Mouse (Mus musculus) lung, embryonic 15.5 days (tissue): ENCODE measurements around the gene Bsg. TPM values are rescaled to one million over a fixed set of nuclear protein-coding genes. Genes with fewer than 3 reads are reported as not detected.
"Not testable (repeated sequence)": the region's sequence is repeated elsewhere in the genome, so short reads cannot be mapped to it uniquely, and the experiment has no call there.

Experiments used
- ATAC-seq: fragments of 200-750 bp; cut with Nextera tagmentation; 2 replicates; pipeline ENCODE4 v1.8.0; 2017; ENCODE audit warnings: moderate number of reproducible peaks, borderline replicate concordance; ENCODE audit not compliant: low FRiP score, low TSS enrichment; ENCODE audit errors: extremely low read depth
- H3K27ac ChIP-seq: fragments of 300-500 bp; sonication (generic); 2 replicates; pipeline ENCODE4 v1.5.1; 2015; ENCODE audit warnings: moderate library complexity, mild to moderate bottlenecking, inconsistent platforms
- H3K27me3 ChIP-seq: fragments of 300-500 bp; sonication (generic); 2 replicates; pipeline ENCODE4 v1.6.1; 2015; ENCODE audit warnings: inconsistent platforms
- H3K36me3 ChIP-seq: fragments of 300-500 bp; sonication (generic); 2 replicates; pipeline ENCODE4 v1.6.1; 2015; ENCODE audit warnings: inconsistent platforms
- H3K4me1 ChIP-seq: fragments of 300-500 bp; sonication (generic); 2 replicates; pipeline ENCODE4 v1.6.1; 2015; ENCODE audit warnings: inconsistent platforms
- H3K4me2 ChIP-seq: fragments of 300-500 bp; sonication (generic); 2 replicates; pipeline ENCODE4 v1.6.1; 2015; ENCODE audit warnings: inconsistent platforms, mild to moderate bottlenecking, moderate library complexity
- H3K4me3 ChIP-seq: fragments of 300-500 bp; sonication (generic); 2 replicates; pipeline ENCODE4 v1.5.1; 2015; ENCODE audit warnings: mild to moderate bottlenecking, inconsistent platforms
- H3K9ac ChIP-seq: fragments of 300-500 bp; sonication (generic); 2 replicates; pipeline ENCODE4 v1.6.1; 2015; ENCODE audit warnings: inconsistent platforms
- H3K9me3 ChIP-seq: fragments of 300-500 bp; sonication (generic); 2 replicates; pipeline ENCODE4 v1.6.1; 2016; ENCODE audit warnings: inconsistent platforms
- WGBS: fragments of 180-500 bp; shearing (Covaris S2); methylation state at CpG from one replicate; pipeline ENCODE4 v1.1.7; 2015; 5-methylcytosine and 5-hydroxymethylcytosine counted together
- polyA plus RNA-seq: library from polyadenylated mRNA; unstranded; fragments of >200 nt; fragmentation: Nextera tagmentation; extraction: Ambion mirVana; gene quantifications from 2 replicates; pipeline ENCODE4 v1.2.1, GENCODE M21; 2015

The Bsg gene
- polyA plus RNA-seq, 1 experiment from 2014 or later = 1,152 TPM

GRCm38 (mm10) chr10:79743161-79743560 is 38.9 kb downstream of the Bsg start:
- H3K27ac ChIP-seq = no peak overlapping the region
- H3K36me3 ChIP-seq = peaks cover 62% of the 10 kb centered on the region
- 89% methylated on average over 11 of the region's 11 CpGs for WGBS

GRCm38 (mm10) chr10:79743650-79744365 is 39.5 kb downstream of the Bsg start:
- no peak overlapping the region for H3K9ac ChIP-seq
- H3K27ac ChIP-seq = no peak overlapping the region
- H3K4me2 ChIP-seq = no peak overlapping the region
- no peaks in the 10 kb centered on the region for H3K27me3 ChIP-seq
- no peak for ATAC-seq
- H3K4me1 ChIP-seq = peaks cover 12% of the 10 kb centered on the region
- peaks cover 15% of the 10 kb centered on the region for H3K9me3 ChIP-seq
- H3K36me3 ChIP-seq = peaks cover 56% of the 10 kb centered on the region
- H3K4me3 ChIP-seq = no peak overlapping the region
- 91% methylated on average over 15 of the region's 15 CpGs for WGBS

More at GRCm38 (mm10) chr10:79743161-79743560, 38.9 kb downstream of the Bsg start:
- H3K27me3 ChIP-seq = no peaks in the 10 kb centered on the region
- no peak overlapping the region for H3K9ac ChIP-seq
- no peak overlapping the region for H3K4me2 ChIP-seq
- H3K4me1 ChIP-seq = peaks cover 12% of the 10 kb centered on the region
- peaks cover 22% of the 10 kb centered on the region for H3K9me3 ChIP-seq
- ATAC-seq = no peak
- no peak overlapping the region for H3K4me3 ChIP-seq

GRCm38 (mm10) chr10:79745411-79745810 is 41.1 kb downstream of the Bsg start:
- Histone ChIP-seq H3K27me3 (no peaks in the 10 kb centered on the region), H3K4me1 (peaks cover 12% of the 10 kb centered on the region), H3K27ac (no peak overlapping the region), H3K36me3 (peaks cover 40% of the 10 kb centered on the region), H3K4me3 (peak overlapping the region; percentile 66; the same call in 1 of the 2 replicates), H3K9ac (no peak overlapping the region), H3K9me3 (no peaks in the 10 kb centered on the region), H3K4me2 (peak overlapping the region; percentile 65)
- 87% methylated on average over 3 of the region's 3 CpGs for WGBS
- no peak for ATAC-seq

- WGBS = 2% methylated on average over 38 of the region's 38 CpGs
- no peak within 1 kb of the TSS for H3K27ac ChIP-seq
- H3K9me3 ChIP-seq = no peaks in the 10 kb centered on the region
- H3K36me3 ChIP-seq = peaks cover 33% of the 10 kb centered on the region
- peak within 1 kb of the TSS; percentile 65 for H3K4me2 ChIP-seq
- H3K4me3 ChIP-seq = peak within 1 kb of the TSS; percentile 66
- peak; percentile 96 for ATAC-seq
- peak within 1 kb of the TSS; percentile 59 for H3K9ac ChIP-seq
- H3K4me1 ChIP-seq = peaks cover 12% of the 10 kb centered on the region
- H3K27me3 ChIP-seq = no peaks in the 10 kb centered on the region
Observed at GRCm38 (mm10) chr10:79745898-79746773, 41.8 kb downstream of the Bsg start, which contains the start of gene Polrmt. TSS of gene Polrmt (minus strand) at chr10:79746581.

- Histone ChIP-seq H3K9ac (peak overlapping the region; percentile 13; the same call in 1 of the 2 replicates), H3K4me3 (peak overlapping the region; percentile 66), H3K27ac (no peak overlapping the region), H3K4me2 (peak overlapping the region; percentile 65), H3K9me3 (no peaks in the 10 kb centered on the region), H3K4me1 (peaks cover 12% of the 10 kb centered on the region), H3K36me3 (peaks cover 26% of the 10 kb centered on the region), H3K27me3 (no peaks in the 10 kb centered on the region)
- peak; percentile 60 for ATAC-seq
- WGBS = 19% methylated on average over 6 of the region's 6 CpGs
Observed at GRCm38 (mm10) chr10:79746774-79747151, 42.5 kb downstream of the Bsg start.

GRCm38 (mm10) chr10:79748496-79748895 is 44.2 kb downstream of the Bsg start:
- Histone ChIP-seq H3K27me3 (no peaks in the 10 kb centered on the region), H3K27ac (no peak overlapping the region), H3K9ac (no peak overlapping the region), H3K4me1 (peaks cover 12% of the 10 kb centered on the region), H3K9me3 (no peaks in the 10 kb centered on the region), H3K4me2 (no peak overlapping the region), H3K4me3 (no peak overlapping the region), H3K36me3 (peaks cover 10% of the 10 kb centered on the region)
- ATAC-seq = no peak
- WGBS = 72% methylated on average over 6 of the region's 6 CpGs

- Histone ChIP-seq H3K9me3 (no peaks in the 10 kb centered on the region), H3K4me3 (peak within 1 kb of the TSS; percentile 22), H3K27ac (no peak within 1 kb of the TSS), H3K4me2 (peak within 1 kb of the TSS; percentile 56), H3K27me3 (no peaks in the 10 kb centered on the region), H3K4me1 (0 out of 2 replicates have a peak, but pooled peaks cover 5% of the 10 kb centered on the region), H3K9ac (0 out of 2 replicates have a peak within 1 kb of the TSS, but pooled peaks have one; percentile 13), H3K36me3 (peaks cover 36% of the 10 kb centered on the region)
- ATAC-seq = peak; percentile 81; the same call in 1 of the 2 replicates
- WGBS = 1% methylated on average over 36 of the region's 36 CpGs
Observed at GRCm38 (mm10) chr10:79754856-79755516, 50.7 kb downstream of the Bsg start, which contains the start of gene Fgf22. TSS of gene Fgf22 (plus strand) at chr10:79755076.

GRCm38 (mm10) chr10:79755854-79756253 is 51.6 kb downstream of the Bsg start:
- ATAC-seq = no peak
- Histone ChIP-seq H3K9me3 (no peaks in the 10 kb centered on the region), H3K9ac (no peak overlapping the region), H3K27ac (no peak overlapping the region), H3K4me3 (no peak overlapping the region), H3K27me3 (no peaks in the 10 kb centered on the region), H3K4me1 (0 out of 2 replicates have a peak, but pooled peaks cover 5% of the 10 kb centered on the region), H3K4me2 (no peak overlapping the region), H3K36me3 (peaks cover 44% of the 10 kb centered on the region)
- WGBS = 86% methylated on average over 3 of the region's 3 CpGs

GRCm38 (mm10) chr10:79756660-79757059 is 52.4 kb downstream of the Bsg start:
- H3K36me3 ChIP-seq = peaks cover 52% of the 10 kb centered on the region
- 81% methylated on average over 24 of the region's 24 CpGs for WGBS

GRCm38 (mm10) chr10:79759675-79760074 is 55.4 kb downstream of the Bsg start:
- Histone ChIP-seq H3K36me3 (peaks cover 61% of the 10 kb centered on the region), H3K4me1 (peaks cover 14% of the 10 kb centered on the region)
- H3K4me3 ChIP-seq, H3K9ac ChIP-seq, H3K27ac ChIP-seq, H3K9me3 ChIP-seq, H3K4me2 ChIP-seq, ATAC-seq, H3K27me3 ChIP-seq: not testable (repeated sequence)
- 93% methylated on average over 1 of the region's 1 CpGs for WGBS

More at GRCm38 (mm10) chr10:79756660-79757059, 52.4 kb downstream of the Bsg start:
- H3K9me3 ChIP-seq = no peaks in the 10 kb centered on the region
- no peak overlapping the region for H3K4me2 ChIP-seq
- H3K9ac ChIP-seq = no peak overlapping the region
- no peaks in the 10 kb centered on the region for H3K27me3 ChIP-seq
- no peak for ATAC-seq
- H3K4me1 ChIP-seq = 0 out of 2 replicates have a peak, but pooled peaks cover 5% of the 10 kb centered on the region
- no peak overlapping the region for H3K27ac ChIP-seq
- no peak overlapping the region for H3K4me3 ChIP-seq

GRCm38 (mm10) chr10:79760603-79761143 is 56.4 kb downstream of the Bsg start:
- no peaks in the 10 kb centered on the region for H3K9me3 ChIP-seq
- 90% methylated on average over 11 of the region's 11 CpGs for WGBS
- peaks cover 61% of the 10 kb centered on the region for H3K36me3 ChIP-seq
- H3K27ac ChIP-seq = no peak overlapping the region
- ATAC-seq = no peak
- no peaks in the 10 kb centered on the region for H3K27me3 ChIP-seq
- no peak overlapping the region for H3K4me3 ChIP-seq
- H3K4me2 ChIP-seq = no peak overlapping the region
- H3K4me1 ChIP-seq = peaks cover 19% of the 10 kb centered on the region
- H3K9ac ChIP-seq = no peak overlapping the region
